Mouse (Mus musculus) spleen, adult 12 weeks (tissue): Measurements from ENCODE around the gene 2010111I01Rik.
"Not testable (repeated sequence)": the region's sequence is repeated elsewhere in the genome, so short reads cannot be mapped to it uniquely, and the experiment has no call there.

ENCODE experiments used
- DNase-seq: peaks from one replicate; pipeline ENCODE4 v3.0.0; 2022; ENCODE audit warnings: low spot score

The 2010111I01Rik gene

GRCm38 (mm10) chr13:63075331-63075855, 110.7 kb downstream of the 2010111I01Rik start:
- no peak for DNase-seq

DNA sequence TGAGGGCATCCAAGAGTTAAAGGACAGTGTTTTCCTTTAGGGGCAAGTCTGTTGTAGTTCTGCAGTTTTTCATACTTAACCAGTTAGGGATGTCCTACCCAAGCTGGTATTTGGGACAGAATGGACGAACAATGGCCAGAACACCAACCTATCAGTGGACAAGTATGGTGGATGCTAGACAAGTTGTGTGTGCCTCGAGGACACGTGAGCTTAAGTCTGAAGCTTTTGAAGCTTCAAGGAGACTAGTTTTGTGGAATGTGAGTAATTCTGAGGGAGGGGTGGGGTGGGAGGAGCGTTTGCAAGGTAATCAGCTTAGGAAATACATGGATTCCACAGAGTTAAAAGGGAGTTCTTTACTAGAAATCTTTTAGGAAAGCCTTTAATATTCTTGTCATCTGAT, 115.5 kb downstream of the 2010111I01Rik start:
- no peak for DNase-seq

GRCm38 (mm10) chr13:63080823-63081222, 116.1 kb downstream of the 2010111I01Rik start:
- no peak for DNase-seq

DNA sequence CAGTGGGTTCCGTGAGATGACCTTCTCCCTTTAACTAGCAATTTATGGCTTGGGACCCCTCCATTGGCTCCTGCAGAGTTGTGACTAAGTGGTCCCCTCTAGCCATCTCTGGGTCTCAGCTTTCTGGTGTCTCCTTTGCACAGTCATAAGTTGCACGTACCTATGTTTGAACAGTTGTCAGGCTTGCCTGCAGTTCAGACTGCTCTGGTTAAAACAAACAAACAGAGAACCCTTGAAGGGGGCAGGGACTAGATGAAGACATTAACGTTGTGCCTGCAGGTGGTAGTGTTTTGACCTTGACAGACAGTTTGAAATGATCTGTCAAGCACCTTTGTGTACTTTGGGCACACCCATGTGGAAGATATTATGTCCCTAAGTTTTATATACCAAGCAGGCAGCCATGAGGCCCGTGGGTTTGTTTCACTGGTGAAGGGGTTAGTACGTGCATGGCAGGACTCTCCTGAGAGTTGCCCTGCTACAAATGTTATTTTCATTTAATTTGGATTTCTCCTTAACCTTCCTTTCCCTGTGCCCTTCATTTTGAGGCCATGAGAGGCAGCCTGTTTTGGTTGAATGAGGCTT, 118.0 kb downstream of the 2010111I01Rik start:
- DNase-seq: no peak

DNA sequence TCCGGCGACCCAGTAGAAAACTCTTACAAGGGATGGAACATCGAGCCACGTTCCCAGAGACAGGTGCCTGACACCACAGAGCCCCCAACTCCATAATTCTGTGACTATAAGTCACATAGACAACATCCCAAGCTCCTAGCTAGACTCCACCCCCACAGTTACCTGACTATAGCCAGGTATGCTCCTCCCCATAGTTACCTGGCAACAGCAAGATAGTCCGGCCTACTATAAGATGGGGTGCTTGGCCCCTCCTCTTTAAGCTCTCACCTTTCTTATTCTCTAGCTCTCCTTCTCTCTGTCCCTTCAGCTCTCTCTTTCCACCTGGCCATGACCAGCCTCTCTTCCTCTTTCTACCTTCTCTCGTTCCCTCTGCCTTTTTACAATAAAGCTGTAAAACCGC, 118.4 kb downstream of the 2010111I01Rik start:
- not testable (repeated sequence) for DNase-seq

- DNase-seq: no peak
Measured at GRCm38 (mm10) chr13:63083663-63084062, 119.0 kb downstream of the 2010111I01Rik start.

GRCm38 (mm10) chr13:63087865-63088683, 123.4 kb downstream of the 2010111I01Rik start:
- DNase-seq: no peak

- no peak for DNase-seq
Measured at GRCm38 (mm10) chr13:63089513-63089912, 124.8 kb downstream of the 2010111I01Rik start.

DNA sequence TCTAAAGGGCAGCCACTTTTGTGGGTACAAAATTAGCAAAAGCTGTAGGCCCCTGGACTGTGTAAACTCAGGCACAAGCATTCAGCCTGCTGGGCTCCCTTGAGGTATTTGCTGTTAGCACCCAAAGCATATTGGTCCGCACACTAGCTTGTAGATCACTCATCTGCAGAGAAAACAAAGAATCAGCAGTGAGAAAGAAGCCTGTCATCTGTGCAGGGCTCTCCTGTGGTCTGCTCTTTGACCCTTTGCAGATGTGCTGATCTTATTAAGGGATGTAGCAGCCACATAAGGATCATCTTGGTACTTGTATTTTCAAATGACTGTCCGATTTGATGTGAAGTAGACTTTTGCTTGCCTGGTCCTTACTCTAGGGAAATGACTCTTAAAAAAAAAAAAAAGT, 126.6 kb downstream of the 2010111I01Rik start:
- no peak for DNase-seq

DNA sequence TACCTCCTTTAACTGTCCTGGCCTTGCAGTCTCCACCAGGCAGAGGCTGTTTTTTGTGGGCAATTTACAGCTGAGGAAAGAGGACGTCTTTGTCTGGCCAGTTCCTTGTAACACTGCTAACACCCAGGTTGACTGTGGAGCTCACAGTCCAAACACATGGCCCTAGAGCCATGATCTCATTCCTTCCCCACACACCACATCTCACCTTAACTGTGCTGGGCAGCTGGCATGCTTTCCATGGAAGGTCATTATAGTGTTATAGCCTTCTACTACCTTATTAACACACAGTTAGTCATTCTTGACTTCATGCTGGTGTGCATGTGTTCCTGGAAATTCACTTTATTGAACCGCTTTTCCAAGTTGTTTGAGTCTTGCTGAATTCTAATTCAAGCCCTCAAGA, 127.6 kb downstream of the 2010111I01Rik start:
- DNase-seq: no peak

DNA sequence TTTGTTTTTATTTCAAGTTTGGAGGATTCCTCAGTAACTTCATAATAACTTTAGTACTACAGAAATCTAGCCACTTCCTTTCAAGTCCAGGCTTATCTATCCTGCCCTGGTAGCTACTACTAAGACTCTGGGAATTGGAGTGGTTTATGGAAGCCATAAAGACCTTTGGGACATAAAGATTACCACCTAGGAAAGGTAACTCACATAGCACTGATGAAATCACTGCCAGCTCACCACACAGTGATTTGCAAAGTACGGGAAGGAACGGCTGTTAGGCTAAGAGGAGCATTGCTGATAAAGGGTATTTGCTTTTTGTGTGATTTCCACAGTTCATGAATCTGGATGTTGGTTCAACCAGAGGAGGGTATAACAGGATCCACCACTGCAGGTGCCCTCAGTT, 128.2 kb downstream of the 2010111I01Rik start:
- no peak for DNase-seq

- no peak for DNase-seq
Measured at GRCm38 (mm10) chr13:63093636-63094035, 128.9 kb downstream of the 2010111I01Rik start.

- no peak for DNase-seq
Measured at GRCm38 (mm10) chr13:63094317-63095131, 129.8 kb downstream of the 2010111I01Rik start.

GRCm38 (mm10) chr13:63096764-63097163, 132.1 kb downstream of the 2010111I01Rik start:
- DNase-seq: no peak

GRCm38 (mm10) chr13:63097440-63097930, 132.8 kb downstream of the 2010111I01Rik start:
- no peak for DNase-seq

- DNase-seq: no peak
Measured at GRCm38 (mm10) chr13:63101761-63102160, 137.1 kb downstream of the 2010111I01Rik start.

DNA sequence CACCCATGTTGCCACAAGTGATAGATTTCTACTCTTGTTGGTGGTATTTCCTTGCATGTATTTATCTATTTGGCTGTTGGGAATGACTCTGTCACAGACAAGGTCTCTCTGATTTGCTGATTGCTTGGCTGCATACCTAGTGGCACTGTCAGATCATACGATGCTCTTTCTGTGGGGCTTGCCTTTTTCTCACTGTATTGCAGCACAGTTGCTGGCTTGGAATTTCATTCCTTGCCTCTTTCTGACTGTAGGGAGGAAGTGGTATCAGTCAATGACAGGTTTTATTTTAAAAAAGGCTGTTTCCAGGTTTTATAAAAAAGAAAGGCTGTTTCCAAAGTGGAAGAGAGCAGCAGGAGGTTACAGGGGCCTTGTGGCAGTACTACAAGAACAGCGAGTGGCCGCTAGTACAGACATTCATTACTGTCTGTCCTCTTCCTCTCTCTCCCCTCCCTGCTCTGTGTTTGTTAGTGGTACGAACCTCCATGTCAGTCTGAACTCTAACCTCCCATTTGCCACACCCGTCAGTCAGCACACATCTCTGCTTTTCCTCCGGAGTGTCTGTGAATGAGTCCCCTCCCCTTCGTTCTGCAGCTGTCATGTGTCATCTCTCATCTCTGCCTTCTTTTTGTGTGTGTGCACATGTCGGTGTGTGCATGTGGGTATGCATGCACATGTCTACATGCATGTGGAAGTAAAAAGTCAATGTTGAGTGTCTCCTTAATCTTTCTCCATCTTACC, 138.3 kb downstream of the 2010111I01Rik start:
- no peak for DNase-seq

DNA sequence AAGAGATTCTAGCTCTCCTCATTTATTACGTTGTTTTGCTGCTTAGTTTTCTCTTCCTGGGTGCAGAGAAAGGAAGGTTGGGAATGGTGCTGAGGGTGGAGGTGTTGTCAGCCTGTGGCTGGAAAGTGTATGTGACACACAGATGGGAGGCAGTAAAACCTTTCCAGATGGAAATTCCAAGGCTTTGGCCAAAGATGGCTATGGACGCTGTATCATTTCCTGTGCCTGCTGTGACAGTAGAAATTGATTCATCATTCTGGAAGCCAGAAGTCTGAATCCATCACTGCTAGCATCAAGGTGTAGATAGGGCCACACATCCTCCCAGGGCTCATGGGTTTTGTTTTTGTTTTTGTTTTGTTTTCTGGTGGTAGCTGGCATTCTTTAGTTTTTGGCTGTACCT, 141.9 kb downstream of the 2010111I01Rik start:
- DNase-seq: no peak

DNA sequence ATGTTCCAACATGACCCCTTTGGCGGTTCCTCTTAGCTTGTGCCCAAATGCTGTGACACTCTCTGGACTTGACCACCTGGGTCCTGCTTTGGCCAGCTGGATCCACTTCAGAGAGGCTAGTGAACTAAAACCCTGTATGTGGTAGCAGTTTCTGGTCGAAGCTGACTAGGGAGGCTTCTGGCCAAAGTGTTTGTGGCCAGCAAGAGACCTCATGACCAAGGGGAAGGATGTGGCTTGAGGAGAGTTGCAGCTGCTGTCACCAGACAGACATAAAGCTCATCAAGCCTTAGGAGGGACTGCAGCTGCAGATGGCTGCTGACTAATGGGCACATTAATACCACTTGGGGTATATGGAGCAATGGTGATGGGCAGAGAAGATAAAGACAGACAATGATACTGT, 143.9 kb downstream of the 2010111I01Rik start:
- DNase-seq: no peak

DNA sequence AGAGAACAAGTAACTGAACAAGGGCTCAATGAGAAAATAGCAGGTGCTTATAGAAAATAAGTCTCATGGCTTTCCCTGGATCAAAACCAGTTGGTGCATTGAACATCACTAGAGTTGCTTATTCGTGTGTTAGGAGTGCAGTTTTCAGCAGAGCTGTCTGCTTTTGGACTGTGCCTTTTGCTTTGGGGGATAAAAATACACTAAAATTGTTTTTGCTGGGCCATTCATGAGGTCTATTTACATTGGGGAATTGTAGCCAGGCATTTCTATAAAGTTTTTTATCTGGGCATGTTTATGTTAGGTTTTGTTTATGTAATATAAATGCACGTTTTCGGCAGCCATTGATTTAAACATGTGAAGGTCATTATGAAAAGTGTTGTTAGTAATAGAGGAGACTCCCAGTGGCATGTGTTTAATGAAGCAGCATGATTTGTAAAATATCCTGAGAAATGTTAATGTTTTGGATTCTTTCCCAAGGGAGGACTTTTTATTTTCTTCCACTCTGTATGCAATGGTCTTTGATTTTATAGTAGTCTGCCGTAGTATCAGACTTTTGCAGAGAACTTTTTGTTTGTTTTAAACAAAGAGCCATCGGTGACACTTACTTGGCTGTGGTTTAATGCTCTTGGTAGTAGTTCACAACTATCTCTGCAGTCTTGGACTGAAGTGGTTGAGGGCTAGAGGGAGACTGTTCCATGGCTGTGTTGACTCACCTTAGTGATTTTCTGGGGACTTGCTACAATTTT, 146.8 kb downstream of the 2010111I01Rik start:
- DNase-seq: no peak

- DNase-seq: no peak
Measured at GRCm38 (mm10) chr13:63112043-63112597, 147.4 kb downstream of the 2010111I01Rik start.
